Mouse (Mus musculus) urinary bladder, postnatal 36 days (tissue): ENCODE measurements around the gene Cers5.
"Not testable (repeated sequence)": the region's sequence is repeated elsewhere in the genome, so short reads cannot be mapped to it uniquely, and the experiment has no call there.

ENCODE experiments used
- DNase-seq, 2 experiments: peaks; one replicate each; pipeline ENCODE4 v3.0.0; 2022; ENCODE audit warnings: low spot score in 2 of 2, mixed read lengths in 1 of 2

The Cers5 gene

GRCm38 (mm10) chr15:99790464-99790863 is 17.8 kb upstream of the Cers5 start:
- DNase-seq: no peak

- DNase-seq: no peak
Measured at GRCm38 (mm10) chr15:99787625-99788120, 15.0 kb upstream of the Cers5 start.

GRCm38 (mm10) chr15:99778677-99779335 is 6.1 kb upstream of the Cers5 start:
- no peak for DNase-seq

- DNase-seq: no peak
Measured at GRCm38 (mm10) chr15:99778148-99778547, 5.5 kb upstream of the Cers5 start.

GRCm38 (mm10) chr15:99772925-99773324 is 240 bp upstream of the Cers5 start:
- no peak for DNase-seq

GRCm38 (mm10) chr15:99772277-99772880 is 306 bp downstream of the Cers5 start:
- peak; percentile 85 to 91 for DNase-seq

- peak in 1 of 2 experiments; percentile 17 for DNase-seq
Measured at GRCm38 (mm10) chr15:99771601-99772276, 946 bp downstream of the Cers5 start.

- no peak for DNase-seq
Measured at GRCm38 (mm10) chr15:99771004-99771500, 1.6 kb downstream of the Cers5 start.

GRCm38 (mm10) chr15:99768761-99769160 is 3.9 kb downstream of the Cers5 start:
- DNase-seq: no peak

GRCm38 (mm10) chr15:99767467-99767866 is 5.2 kb downstream of the Cers5 start:
- DNase-seq: no peak

GRCm38 (mm10) chr15:99754204-99754603 is 18.5 kb downstream of the Cers5 start:
- no peak for DNase-seq

- DNase-seq: no peak
Measured at GRCm38 (mm10) chr15:99740229-99740628, 32.5 kb downstream of the Cers5 start.

- DNase-seq: no peak
Measured at GRCm38 (mm10) chr15:99736675-99737074, 36.0 kb downstream of the Cers5 start.

GRCm38 (mm10) chr15:99735631-99736030 is 37.1 kb downstream of the Cers5 start:
- DNase-seq: peak; percentile 100

GRCm38 (mm10) chr15:99733186-99733585 is 39.5 kb downstream of the Cers5 start:
- DNase-seq: no peak

GRCm38 (mm10) chr15:99731678-99732077 is 41.0 kb downstream of the Cers5 start:
- no peak for DNase-seq

- DNase-seq: no peak
Measured at GRCm38 (mm10) chr15:99731167-99731566, 41.5 kb downstream of the Cers5 start.

GRCm38 (mm10) chr15:99729056-99729783 is 43.5 kb downstream of the Cers5 start:
- DNase-seq: no peak

- DNase-seq: no peak
Measured at GRCm38 (mm10) chr15:99728211-99728610, 44.5 kb downstream of the Cers5 start.

GRCm38 (mm10) chr15:99727525-99727924 is 45.2 kb downstream of the Cers5 start:
- DNase-seq: no peak

GRCm38 (mm10) chr15:99727039-99727438 is 45.6 kb downstream of the Cers5 start:
- not testable (repeated sequence) for DNase-seq

- no peak for DNase-seq
Measured at GRCm38 (mm10) chr15:99726549-99726948, 46.1 kb downstream of the Cers5 start.
